Mouse (Mus musculus) olfactory bulb, adult 2 months (tissue): Measurements from ENCODE around the gene Fbxo7. TPM values are rescaled to one million over a fixed set of nuclear protein-coding genes. Genes with fewer than 3 reads are reported as not detected.

Experiments used
- H3K27ac ChIP-seq: fragments of 200-500 bp; 2 replicates; pipeline ENCODE4 v1.5.1; 2012; ENCODE audit warnings: low read depth, low read length; ENCODE audit not compliant: insufficient read depth
- H3K4me1 ChIP-seq: fragments of 200-500 bp; 2 replicates; pipeline ENCODE4 v1.6.1; 2012; ENCODE audit warnings: low read length; ENCODE audit not compliant: control insufficient read depth, insufficient read depth
- H3K4me3 ChIP-seq: fragments of 200-500 bp; 2 replicates; pipeline ENCODE4 v1.5.1; 2012; ENCODE audit warnings: mild to moderate bottlenecking, low read depth, low read length, moderate library complexity; ENCODE audit not compliant: insufficient read depth
- CTCF ChIP-seq: fragments of 200-500 bp; IDR thresholded peaks from 2 replicates; pipeline ENCODE4 v1.5.1; 2012; ENCODE audit warnings: low read depth, mild to moderate bottlenecking, low read length, moderate library complexity; ENCODE audit not compliant: insufficient read depth
- POLR2A ChIP-seq: fragments of 200-500 bp; IDR thresholded peaks from 2 replicates; pipeline ENCODE4 v1.6.1; 2012; ENCODE audit warnings: mild to moderate bottlenecking, low read depth, low read length, moderate library complexity; ENCODE audit not compliant: insufficient read depth
- WGBS: fragments of 180-500 bp; shearing (Covaris S2); methylation state at CpG from one replicate; pipeline ENCODE4 v1.1.7; 2018; 5-methylcytosine and 5-hydroxymethylcytosine counted together
- polyA plus RNA-seq: library from polyadenylated mRNA; stranded (reverse); fragments of >200 nt; gene quantifications from 2 replicates; pipeline ENCODE4 v1.2.4, GENCODE M21; 2012; ENCODE audit warnings: low replicate concordance; ENCODE audit not compliant: missing spikeins, insufficient read depth, insufficient read length

Gene Fbxo7
- polyA plus RNA-seq, 1 experiment = not detected

DNA sequence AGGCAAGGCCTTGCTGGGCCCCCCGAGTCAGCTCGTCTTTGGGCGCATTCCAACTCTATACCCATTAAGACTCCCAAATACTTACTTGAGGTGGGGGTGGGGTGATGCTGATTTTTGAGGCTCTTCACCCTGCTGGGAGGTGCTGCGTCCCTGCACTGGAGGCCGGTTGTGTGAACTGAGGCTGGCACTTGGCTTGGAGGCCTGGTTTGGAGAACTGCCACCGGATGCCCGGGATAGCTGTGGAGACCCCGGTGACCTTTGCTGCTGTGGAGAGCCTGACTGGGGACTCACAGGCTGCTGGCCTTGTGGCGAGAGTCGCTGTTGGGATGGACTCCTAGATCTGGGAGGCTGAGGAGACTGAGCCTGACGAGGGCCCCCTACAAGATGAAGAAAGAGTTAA lies 35.5 kb downstream of the Fbxo7 start:
- Histone ChIP-seq H3K4me1 (no peaks in the 10 kb centered on the region), H3K27ac (no peak overlapping the region), H3K4me3 (no peak overlapping the region)
- TF ChIP-seq CTCF (no peak), POLR2A (no peak)
- WGBS = 93% methylated on average over 11 of the region's 11 CpGs

DNA sequence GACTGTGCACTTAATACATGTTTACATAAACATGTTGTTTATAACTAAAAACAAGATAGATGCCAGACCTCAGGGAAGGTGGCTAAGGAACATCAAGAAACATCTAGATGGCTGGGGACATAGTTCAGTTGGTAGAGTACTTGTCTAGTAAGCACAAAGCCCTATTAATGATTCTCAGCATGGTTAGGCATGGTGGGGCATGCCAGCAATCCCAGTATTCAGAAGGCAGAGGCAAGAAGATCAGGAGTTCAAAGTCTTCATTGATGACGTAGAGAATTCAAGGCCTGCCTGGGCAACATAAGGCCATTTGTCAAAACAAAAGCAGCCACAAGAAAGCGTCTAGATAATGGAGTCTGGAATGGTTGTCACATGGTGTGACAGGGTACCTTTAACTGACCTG lies 35.9 kb downstream of the Fbxo7 start:
- 64% methylated on average over 2 of the region's 2 CpGs for WGBS
- Histone ChIP-seq H3K27ac (no peak overlapping the region), H3K4me1 (no peaks in the 10 kb centered on the region), H3K4me3 (no peak overlapping the region)
- TF ChIP-seq CTCF (no peak), POLR2A (no peak)

DNA sequence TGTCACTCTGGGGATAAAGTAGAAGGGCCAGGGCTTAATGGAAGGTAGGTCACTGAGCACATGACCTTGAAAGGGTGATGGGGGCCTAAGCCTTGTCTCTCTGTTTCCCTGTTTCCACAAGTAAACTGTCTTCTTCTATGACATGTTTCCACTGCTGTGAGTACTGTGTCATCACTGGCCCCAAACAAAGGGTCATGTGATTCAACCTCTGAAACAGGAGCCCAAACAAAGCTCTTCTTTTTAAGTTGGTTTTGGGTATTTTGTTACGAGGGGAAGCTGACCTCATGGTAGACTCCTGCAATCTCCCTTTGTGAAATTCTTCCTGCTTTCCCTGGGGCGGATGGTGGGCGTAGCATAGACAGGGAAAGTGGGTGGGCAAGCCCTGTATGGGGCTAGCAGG lies 38.5 kb downstream of the Fbxo7 start:
- 76% methylated on average over 3 of the region's 3 CpGs for WGBS
- no peak for TF ChIP-seq POLR2A
- TF ChIP-seq CTCF = no peak
- no peak overlapping the region for H3K4me3 ChIP-seq
- peaks cover 2% of the 10 kb centered on the region; the same call in 1 of the 2 replicates for H3K4me1 ChIP-seq
- no peak overlapping the region for H3K27ac ChIP-seq

DNA sequence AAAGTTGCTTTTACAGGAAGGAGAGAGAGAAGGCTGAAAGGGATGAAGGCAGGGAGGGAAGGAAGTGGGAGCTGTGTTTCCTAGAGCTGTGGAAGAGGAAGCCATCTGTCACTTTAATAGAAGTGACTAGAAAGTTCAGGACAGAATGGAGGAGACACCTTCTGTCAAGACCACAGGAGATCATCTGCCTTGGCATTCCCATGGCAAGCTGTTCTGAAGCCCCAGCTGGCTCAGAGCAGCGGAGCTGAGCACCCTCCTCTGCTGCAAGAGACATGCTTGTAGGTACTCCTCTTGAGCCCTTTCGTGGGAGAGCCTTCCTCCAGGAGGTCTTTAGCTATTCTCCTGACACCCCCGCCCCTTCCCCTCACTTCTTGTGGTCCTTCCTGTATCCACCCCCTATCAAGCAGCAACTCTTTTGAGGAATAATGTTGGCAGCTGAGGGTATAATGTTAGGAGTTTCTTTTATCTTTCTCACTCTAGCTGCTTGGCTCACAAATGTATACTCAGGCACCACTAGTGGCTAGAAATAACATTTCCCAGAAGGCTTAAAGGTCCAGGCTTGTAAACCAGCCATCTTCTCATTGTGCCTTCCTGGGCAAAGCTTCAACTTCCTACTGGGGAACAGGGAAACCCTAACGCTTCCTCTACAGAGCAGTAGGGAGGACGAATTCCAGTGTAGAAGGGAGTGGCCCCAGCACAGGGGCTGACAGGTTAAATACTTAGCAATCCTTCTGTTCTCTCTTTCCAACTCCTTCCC lies 40.7 kb downstream of the Fbxo7 start:
- 75% methylated on average over 5 of the region's 5 CpGs for WGBS
- Histone ChIP-seq H3K27ac (no peak overlapping the region), H3K4me1 (peaks cover 2% of the 10 kb centered on the region; the same call in 1 of the 2 replicates), H3K4me3 (no peak overlapping the region)
- TF ChIP-seq CTCF = no peak
- TF ChIP-seq POLR2A = no peak

DNA sequence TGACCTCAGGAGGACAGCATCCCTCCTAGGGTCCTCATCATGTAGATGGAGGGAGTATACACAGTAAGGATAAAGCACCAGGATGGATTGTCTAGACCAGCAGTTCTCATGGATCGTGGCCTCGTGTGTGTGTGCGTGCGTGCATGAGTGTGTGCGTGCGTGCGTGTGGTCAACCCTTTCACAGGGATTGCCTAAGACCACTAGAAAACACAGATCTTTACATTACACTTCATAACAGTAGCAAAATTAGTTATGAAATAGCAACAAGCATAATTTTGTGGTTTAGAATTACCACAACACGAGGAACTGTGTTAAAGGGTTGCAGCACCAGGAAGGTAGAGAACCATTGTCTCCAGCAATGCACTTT lies 41.2 kb downstream of the Fbxo7 start:
- TF ChIP-seq POLR2A = no peak
- no peak for TF ChIP-seq CTCF
- Histone ChIP-seq H3K4me3 (no peak overlapping the region), H3K27ac (no peak overlapping the region), H3K4me1 (peaks cover 2% of the 10 kb centered on the region; the same call in 1 of the 2 replicates)
- WGBS = 96% methylated on average over 8 of the region's 8 CpGs

DNA sequence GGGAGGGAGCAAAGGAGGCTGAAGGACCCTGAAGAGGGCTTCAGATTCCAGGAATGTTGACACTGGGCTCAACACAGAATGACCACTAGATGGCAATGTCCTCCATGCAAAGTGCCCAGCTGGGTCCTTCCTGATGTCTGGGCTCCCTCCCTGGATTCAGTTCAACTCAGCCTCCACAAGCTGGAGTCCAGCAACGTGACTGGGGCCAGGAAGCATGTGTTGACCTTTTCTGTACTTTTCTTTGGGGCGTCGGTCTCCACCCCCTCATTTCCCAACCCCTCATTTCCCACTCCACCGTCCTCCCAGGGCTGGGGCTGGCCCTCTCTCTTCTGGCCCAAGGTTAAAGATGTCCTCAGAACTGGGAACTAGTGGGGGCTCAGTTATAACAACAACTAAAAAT lies 43.2 kb downstream of the Fbxo7 start:
- WGBS = 8% methylated on average over 4 of the region's 4 CpGs
- H3K4me1 ChIP-seq = peaks cover 2% of the 10 kb centered on the region; the same call in 1 of the 2 replicates
- H3K27ac ChIP-seq = no peak overlapping the region
- no peak for TF ChIP-seq POLR2A
- peak; percentile 63 for TF ChIP-seq CTCF
- no peak overlapping the region for H3K4me3 ChIP-seq

DNA sequence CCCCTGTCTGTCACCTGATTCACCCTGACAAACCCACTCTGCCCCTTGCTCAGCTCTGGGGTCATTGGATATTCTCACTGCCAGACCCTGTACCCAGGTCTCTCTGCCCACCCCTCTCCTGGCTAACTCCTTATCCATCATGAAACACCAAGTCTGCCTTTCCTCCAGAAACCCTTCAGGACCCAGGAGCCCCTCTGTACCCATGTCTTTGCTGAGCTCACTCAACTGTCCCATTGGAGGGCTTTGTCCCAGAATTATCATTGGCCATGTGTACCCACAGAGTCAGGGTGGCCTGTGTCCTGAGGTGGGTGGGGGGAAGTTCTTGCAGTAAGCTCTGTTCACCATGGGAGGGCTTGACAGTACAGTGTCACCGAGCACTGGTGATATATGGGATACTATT lies 43.9 kb downstream of the Fbxo7 start:
- no peak overlapping the region for H3K27ac ChIP-seq
- peaks cover 2% of the 10 kb centered on the region; the same call in 1 of the 2 replicates for H3K4me1 ChIP-seq
- TF ChIP-seq CTCF = no peak
- TF ChIP-seq POLR2A = no peak
- no peak overlapping the region for H3K4me3 ChIP-seq
- 87% methylated on average over 1 of the region's 1 CpGs for whole genome bisulfite sequencing

DNA sequence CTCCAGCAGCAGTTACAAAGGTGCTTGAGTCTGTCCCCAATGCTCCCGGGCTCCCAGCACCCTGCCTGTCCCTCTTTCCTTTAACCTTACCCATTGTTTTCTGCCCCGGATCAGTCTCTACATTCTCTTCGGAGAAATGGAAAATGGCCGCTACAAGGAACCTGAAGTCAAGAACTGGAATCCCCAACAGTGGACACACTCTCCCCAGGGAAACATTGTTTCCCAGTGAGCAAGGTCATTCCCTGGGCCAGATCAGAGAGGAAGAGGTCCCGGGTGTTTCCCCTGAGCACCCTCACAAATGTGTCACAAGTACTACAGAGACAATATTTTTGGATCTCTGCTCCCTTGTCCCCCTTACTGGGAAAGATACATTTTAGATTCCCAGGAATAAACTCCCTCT lies 44.9 kb downstream of the Fbxo7 start:
- 90% methylated on average over 5 of the region's 5 CpGs for WGBS

DNA sequence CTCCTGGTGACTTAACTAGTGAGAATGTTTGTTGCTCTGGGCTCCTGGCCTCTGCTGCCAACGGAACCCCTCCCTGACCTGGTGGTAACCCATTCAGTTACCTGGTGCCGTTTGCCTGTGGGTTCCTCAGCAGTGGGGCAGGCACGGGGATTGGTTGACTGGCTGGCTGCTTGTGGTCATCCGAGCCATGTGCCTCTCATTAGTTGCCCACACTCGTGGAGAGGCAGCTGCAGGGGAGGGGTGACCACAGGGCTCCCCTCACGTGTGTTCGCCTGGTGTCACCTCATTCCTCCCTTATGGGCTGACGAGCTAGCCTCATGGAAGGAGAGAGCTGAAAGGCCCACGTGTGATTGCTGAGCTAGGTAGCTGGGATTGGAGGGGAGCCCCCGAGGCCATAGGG lies 46.1 kb downstream of the Fbxo7 start:
- TF ChIP-seq POLR2A (no peak), CTCF (no peak)
- H3K4me3 ChIP-seq = no peak overlapping the region
- H3K27ac ChIP-seq = no peak overlapping the region
- peaks cover 2% of the 10 kb centered on the region; the same call in 1 of the 2 replicates for H3K4me1 ChIP-seq
- WGBS = 84% methylated on average over 10 of the region's 10 CpGs

More for the DNA sequence above, 44.9 kb downstream of the Fbxo7 start:
- Histone ChIP-seq H3K4me3 (no peak overlapping the region), H3K4me1 (peaks cover 2% of the 10 kb centered on the region; the same call in 1 of the 2 replicates), H3K27ac (no peak overlapping the region)
- no peak for TF ChIP-seq CTCF
